Mouse (Mus musculus): Measurements from ENCODE around the gene Mfsd12. TPM values are rescaled to one million over a fixed set of nuclear protein-coding genes. Genes with fewer than 3 reads are reported as not detected.
A peak's percentile ranks its signal among the peaks of the same experiment; 100 is the strongest.

The Mfsd12 gene
- polyA plus RNA-seq, 1 experiment from 2014 or later, result 9.3 TPM

GRCm38 (mm10) chr10:81350351-81351063, 6.8 kb upstream of the Mfsd12 start, which contains the start of gene Hmg20b:
Gene Hmg20b (minus strand): TSS chr10:81350480.
- Histone ChIP-seq H3K27me3 (ENCODE audit: low read depth, poor library complexity, severe bottlenecking) (peaks cover 48% of the 10 kb centered on the region), H3K4me1 (peaks cover 66% of the 10 kb centered on the region), H3K9me3 (replicated peaks) (no peaks in the 10 kb centered on the region), H3K27ac (replicated peaks) (peak within 1 kb of the TSS; percentile 95), H3K36me3 (peaks cover 30% of the 10 kb centered on the region), H3K4me3 (peak within 1 kb of the TSS; percentile 77)
- WGBS, result under 1% methylated on average over 54 of the region's 54 CpGs
- peak; percentile 100 for DNase-seq (ENCODE audit: low spot score)

GRCm38 (mm10) chr10:81351678-81352291, 5.5 kb upstream of the Mfsd12 start:
- no peak overlapping the region for H3K4me3 ChIP-seq
- peaks cover 48% of the 10 kb centered on the region for H3K27me3 ChIP-seq (ENCODE audit: low read depth, poor library complexity, severe bottlenecking)
- H3K9me3 ChIP-seq (replicated peaks), result no peaks in the 10 kb centered on the region
- peaks cover 63% of the 10 kb centered on the region for H3K4me1 ChIP-seq
- 28% methylated on average over 9 of the region's 9 CpGs for WGBS
- H3K36me3 ChIP-seq, result peaks cover 18% of the 10 kb centered on the region
- H3K27ac ChIP-seq (replicated peaks), result 0 out of 2 replicates have a peak overlapping the region, but pooled peaks have one; percentile 2
- DNase-seq (ENCODE audit: low spot score), result no peak

- WGBS, result 57% methylated on average over 9 of the region's 9 CpGs
- Histone ChIP-seq H3K9me3 (replicated peaks) (no peaks in the 10 kb centered on the region), H3K4me1 (peaks cover 65% of the 10 kb centered on the region), H3K27me3 (ENCODE audit: low read depth, poor library complexity, severe bottlenecking) (peaks cover 43% of the 10 kb centered on the region), H3K36me3 (no peaks in the 10 kb centered on the region), H3K4me3 (no peak overlapping the region), H3K27ac (replicated peaks) (no peak overlapping the region; the same call in 1 of the 2 replicates)
- DNase-seq (ENCODE audit: low spot score), result no peak
Observed at GRCm38 (mm10) chr10:81354738-81355477, 2.4 kb upstream of the Mfsd12 start.

GRCm38 (mm10) chr10:81355533-81355932, 1.8 kb upstream of the Mfsd12 start:
- WGBS, result 87% methylated on average over 4 of the region's 4 CpGs
- Histone ChIP-seq H3K27me3 (ENCODE audit: low read depth, poor library complexity, severe bottlenecking) (peaks cover 43% of the 10 kb centered on the region), H3K36me3 (no peaks in the 10 kb centered on the region), H3K9me3 (replicated peaks) (no peaks in the 10 kb centered on the region), H3K4me3 (no peak overlapping the region), H3K27ac (replicated peaks) (no peak overlapping the region), H3K4me1 (peaks cover 69% of the 10 kb centered on the region)
- no peak for DNase-seq (ENCODE audit: low spot score)

GRCm38 (mm10) chr10:81356352-81356990, 820 bp upstream of the Mfsd12 start:
- H3K27ac ChIP-seq (replicated peaks), result peak overlapping the region; percentile 53; the same call in 1 of the 2 replicates
- peaks cover 5% of the 10 kb centered on the region for H3K36me3 ChIP-seq
- peak overlapping the region; percentile 78 for H3K4me3 ChIP-seq
- peaks cover 43% of the 10 kb centered on the region for H3K27me3 ChIP-seq (ENCODE audit: low read depth, poor library complexity, severe bottlenecking)
- peaks cover 71% of the 10 kb centered on the region for H3K4me1 ChIP-seq
- 61% methylated on average over 12 of the region's 12 CpGs for WGBS
- H3K9me3 ChIP-seq (replicated peaks), result no peaks in the 10 kb centered on the region
- no peak for DNase-seq (ENCODE audit: low spot score)

- Histone ChIP-seq H3K36me3 (peaks cover 19% of the 10 kb centered on the region), H3K27me3 (ENCODE audit: low read depth, poor library complexity, severe bottlenecking) (peaks cover 58% of the 10 kb centered on the region), H3K4me3 (peak overlapping the region; percentile 78), H3K4me1 (peaks cover 81% of the 10 kb centered on the region), H3K27ac (replicated peaks) (peak overlapping the region; percentile 84), H3K9me3 (replicated peaks) (no peaks in the 10 kb centered on the region)
- DNase-seq (ENCODE audit: low spot score), result no peak
- whole genome bisulfite sequencing, result 24% methylated on average over 4 of the region's 4 CpGs
Observed at GRCm38 (mm10) chr10:81358209-81358608, 918 bp downstream of the Mfsd12 start.

GRCm38 (mm10) chr10:81358841-81359240, 1.6 kb downstream of the Mfsd12 start:
- H3K27me3 ChIP-seq (ENCODE audit: low read depth, poor library complexity, severe bottlenecking), result peaks cover 64% of the 10 kb centered on the region
- peaks cover 19% of the 10 kb centered on the region for H3K36me3 ChIP-seq
- no peaks in the 10 kb centered on the region for H3K9me3 ChIP-seq (replicated peaks)
- WGBS, result 56% methylated on average over 1 of the region's 1 CpGs
- H3K27ac ChIP-seq (replicated peaks), result peak overlapping the region; percentile 25; the same call in 1 of the 2 replicates
- peaks cover 88% of the 10 kb centered on the region for H3K4me1 ChIP-seq
- H3K4me3 ChIP-seq, result peak overlapping the region; percentile 78
- DNase-seq (ENCODE audit: low spot score), result no peak

GRCm38 (mm10) chr10:81360721-81361120, 3.4 kb downstream of the Mfsd12 start:
- no peak overlapping the region for H3K27ac ChIP-seq (replicated peaks)
- H3K4me1 ChIP-seq, result peaks cover 94% of the 10 kb centered on the region
- H3K4me3 ChIP-seq, result no peak overlapping the region
- H3K36me3 ChIP-seq, result peaks cover 19% of the 10 kb centered on the region
- H3K9me3 ChIP-seq (replicated peaks), result no peaks in the 10 kb centered on the region
- no peak for DNase-seq (ENCODE audit: low spot score)
- WGBS, result 71% methylated on average over 8 of the region's 8 CpGs
- peaks cover 64% of the 10 kb centered on the region for H3K27me3 ChIP-seq (ENCODE audit: low read depth, poor library complexity, severe bottlenecking)

- Histone ChIP-seq H3K36me3 (peaks cover 32% of the 10 kb centered on the region), H3K4me1 (peaks cover 100% of the 10 kb centered on the region), H3K27ac (replicated peaks) (peak overlapping the region; percentile 78), H3K27me3 (ENCODE audit: low read depth, poor library complexity, severe bottlenecking) (peaks cover 52% of the 10 kb centered on the region), H3K9me3 (replicated peaks) (no peaks in the 10 kb centered on the region), H3K4me3 (0 out of 2 replicates have a peak overlapping the region, but pooled peaks have one; percentile 52)
- WGBS, result 71% methylated on average over 12 of the region's 12 CpGs
- DNase-seq (ENCODE audit: low spot score), result no peak
Observed at GRCm38 (mm10) chr10:81362336-81362949, 5.2 kb downstream of the Mfsd12 start.

GRCm38 (mm10) chr10:81363436-81364346, 6.4 kb downstream of the Mfsd12 start:
- H3K4me3 ChIP-seq, result peak overlapping the region; percentile 52
- H3K36me3 ChIP-seq, result peaks cover 45% of the 10 kb centered on the region
- DNase-seq (ENCODE audit: low spot score), result peak; percentile 47
- H3K9me3 ChIP-seq (replicated peaks), result no peaks in the 10 kb centered on the region
- peak overlapping the region; percentile 78 for H3K27ac ChIP-seq (replicated peaks)
- H3K27me3 ChIP-seq (ENCODE audit: low read depth, poor library complexity, severe bottlenecking), result peaks cover 40% of the 10 kb centered on the region
- WGBS, result 11% methylated on average over 54 of the region's 54 CpGs
- peaks cover 94% of the 10 kb centered on the region for H3K4me1 ChIP-seq

GRCm38 (mm10) chr10:81364666-81365065, 7.4 kb downstream of the Mfsd12 start:
- peak overlapping the region; percentile 52 for H3K4me3 ChIP-seq
- no peaks in the 10 kb centered on the region for H3K9me3 ChIP-seq (replicated peaks)
- H3K27me3 ChIP-seq (ENCODE audit: low read depth, poor library complexity, severe bottlenecking), result peaks cover 33% of the 10 kb centered on the region
- whole genome bisulfite sequencing, result 9% methylated on average over 28 of the region's 28 CpGs
- peak; percentile 40 for DNase-seq (ENCODE audit: low spot score)
- H3K36me3 ChIP-seq, result peaks cover 55% of the 10 kb centered on the region
- H3K27ac ChIP-seq (replicated peaks), result peak overlapping the region; percentile 78
- H3K4me1 ChIP-seq, result peaks cover 85% of the 10 kb centered on the region

Measured in midbrain, embryonic 10.5 days (tissue).